Mouse (Mus musculus) small intestine, adult 10 weeks (tissue): Measurements from ENCODE around the gene Olfr1487. TPM values are rescaled to one million over a fixed set of nuclear protein-coding genes. Genes with fewer than 3 reads are reported as not detected.

ENCODE experiments used
- polyA plus RNA-seq: library from polyadenylated mRNA; stranded (reverse); fragments of 350-450 nt; fragmentation: Illumina TruSeq; extraction: RNeasy Lipid Tissue Mini Kit (QIAGEN cat#74804); gene quantifications from one replicate; pipeline ENCODE4 v1.2.3, GENCODE M21; 2014; ENCODE audit warnings: low replicate concordance

The Olfr1487 gene
- polyA plus RNA-seq = not detected

DNA sequence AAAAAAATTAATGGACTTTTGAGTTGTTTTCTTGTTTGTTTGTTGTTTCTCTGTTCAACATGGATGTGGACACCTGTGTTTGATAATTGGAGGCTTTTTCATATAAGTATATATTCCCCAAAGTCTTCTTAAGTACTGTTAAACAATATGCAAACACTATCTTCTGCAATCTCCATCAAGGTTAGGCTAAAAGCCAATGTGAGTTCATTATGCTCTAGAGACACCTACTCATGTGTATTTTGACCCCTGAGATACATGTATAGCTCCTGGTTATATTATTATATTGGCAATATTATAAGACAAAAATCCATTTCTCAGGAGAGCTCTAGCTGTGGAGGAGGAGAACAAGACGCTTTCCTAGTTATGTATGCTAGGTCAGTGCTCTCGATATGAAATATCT is at the start of gene Olfr1487:
Gene Olfr1487, plus strand, starts transcription at position 301 of the 400 bp plus-strand sequence.

DNA sequence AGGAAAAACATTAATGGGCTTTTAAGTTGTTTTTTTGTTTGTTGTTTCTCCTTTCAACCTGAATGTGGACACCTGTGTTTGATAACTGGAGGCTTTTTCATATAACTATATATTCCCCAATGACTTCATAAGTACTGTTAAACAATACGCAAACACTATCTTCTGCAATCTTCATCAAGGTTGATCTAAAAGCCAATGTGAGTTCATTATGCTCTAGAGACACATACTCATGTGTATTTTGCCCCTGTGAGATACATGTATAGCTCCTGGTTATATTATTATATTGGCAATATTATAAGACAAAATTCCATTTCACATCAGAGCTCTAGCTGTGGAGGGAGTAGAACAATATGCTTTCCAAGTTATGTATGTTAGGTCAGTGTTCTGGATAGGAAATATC is 34.0 kb upstream of the Olfr1487 start, which contains the start of gene Olfr1484:
Gene Olfr1484, plus strand, starts transcription at position 301 of the 400 bp plus-strand sequence.

DNA sequence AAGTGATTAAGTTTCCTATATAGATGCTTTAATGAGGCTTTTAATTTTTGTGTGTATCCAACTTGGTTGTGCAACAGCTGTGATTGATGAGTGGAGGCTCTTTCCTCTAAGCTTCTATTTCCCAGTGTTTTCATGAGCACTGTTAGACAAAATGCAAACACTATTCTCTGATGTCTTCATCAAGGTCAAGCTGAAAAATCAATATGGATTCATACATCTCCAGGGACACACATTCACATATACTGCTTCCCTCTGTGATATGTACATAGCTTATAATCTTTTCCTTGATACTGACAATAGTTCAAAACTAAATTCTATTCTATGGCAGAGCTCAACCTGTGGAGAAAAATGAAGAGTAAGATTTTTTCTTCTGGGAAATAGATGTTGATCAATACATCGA is 14.1 kb downstream of the Olfr1487 start, which contains the start of gene Olfr1489:
Gene Olfr1489, plus strand, starts transcription at position 301 of the 400 bp plus-strand sequence.

DNA sequence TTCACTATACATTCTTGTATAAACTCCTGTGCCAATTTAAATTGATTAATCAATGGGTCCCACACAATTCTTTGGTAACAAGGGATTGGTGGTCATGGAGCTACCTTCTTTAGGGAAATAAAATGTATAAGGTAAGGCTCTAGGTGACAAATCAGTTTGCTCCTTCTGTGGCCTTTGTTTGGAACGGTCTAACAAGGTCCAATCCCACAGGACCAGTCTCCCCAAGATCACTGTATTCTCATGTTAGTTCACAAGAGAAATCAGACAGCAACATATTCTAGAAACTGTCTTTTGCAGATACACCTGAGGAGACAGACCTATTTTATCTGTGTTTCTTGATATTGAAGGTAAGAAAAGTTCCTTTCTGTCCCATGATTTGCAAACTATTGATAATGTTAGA is 33.6 kb downstream of the Olfr1487 start, which contains the start of gene Olfr1490:
Gene Olfr1490, plus strand, starts transcription at position 301 of the 400 bp plus-strand sequence.

Other genes starting within 250 kb of the Olfr1487 start
- gene Olfr1469, start 209.5 kb upstream of the Olfr1487 start, polyA plus RNA-seq = not detected
- not detected for gene Olfr1471, start 174.0 kb upstream of the Olfr1487 start, polyA plus RNA-seq
- not detected for gene Olfr1472, start 161.3 kb upstream of the Olfr1487 start, polyA plus RNA-seq
- gene Olfr1474, start 147.8 kb upstream of the Olfr1487 start, polyA plus RNA-seq = not detected
- gene Olfr1475, start 137.2 kb upstream of the Olfr1487 start, polyA plus RNA-seq = not detected
- not detected for gene Olfr1477, start 116.8 kb upstream of the Olfr1487 start, polyA plus RNA-seq
- gene Olfr1480, start 89.5 kb upstream of the Olfr1487 start, polyA plus RNA-seq = not detected
- gene Olfr1484, start 33.9 kb upstream of the Olfr1487 start, polyA plus RNA-seq = not detected
- gene Olfr1489, start 14.2 kb downstream of the Olfr1487 start, polyA plus RNA-seq = not detected
- gene Olfr1490, start 33.7 kb downstream of the Olfr1487 start, polyA plus RNA-seq = not detected
- not detected for gene Olfr1491, start 79.9 kb downstream of the Olfr1487 start, polyA plus RNA-seq
- gene Olfr1493-ps1, start 105.9 kb downstream of the Olfr1487 start, polyA plus RNA-seq = not detected
- gene Olfr1494, start 122.4 kb downstream of the Olfr1487 start, polyA plus RNA-seq = not detected
- gene Olfr1495, start 147.2 kb downstream of the Olfr1487 start, polyA plus RNA-seq = not detected
- not detected for gene Olfr1496, start 160.5 kb downstream of the Olfr1487 start, polyA plus RNA-seq
- gene Olfr1497, start 180.8 kb downstream of the Olfr1487 start, polyA plus RNA-seq = not detected
- gene Olfr1499, start 202.1 kb downstream of the Olfr1487 start, polyA plus RNA-seq = not detected
- not detected for gene Olfr1500, start 213.1 kb downstream of the Olfr1487 start, polyA plus RNA-seq
- gene Olfr1501, start 233.3 kb downstream of the Olfr1487 start, polyA plus RNA-seq = not detected
- not detected for gene Olfr1502, start 244.4 kb downstream of the Olfr1487 start, polyA plus RNA-seq